Mouse (Mus musculus) limb, embryonic 11.5 days (tissue): ENCODE measurements around the gene Nucb1. TPM values are rescaled to one million over a fixed set of nuclear protein-coding genes. Genes with fewer than 3 reads are reported as not detected.

Experiments used
- ATAC-seq: fragments of 200-750 bp; cut with Nextera tagmentation; 2 replicates; pipeline ENCODE4 v1.8.0; 2017; ENCODE audit warnings: low read depth; ENCODE audit not compliant: insufficient number of reproducible peaks, low FRiP score, low TSS enrichment
- DNase-seq: peaks from one replicate; pipeline ENCODE4 v3.0.0-alpha.2; 2015; ENCODE audit warnings: low spot score
- H3K27ac ChIP-seq: fragments of 300-500 bp; sonication (generic); replicated peaks from 2 replicates; pipeline ENCODE4 v1.5.1; 2014; ENCODE audit warnings: low read depth, mild to moderate bottlenecking, low read length
- H3K27me3 ChIP-seq: fragments of 300-500 bp; sonication (generic); 2 replicates; pipeline ENCODE4 v1.6.1; 2014; ENCODE audit warnings: mild to moderate bottlenecking, low read length, mixed read lengths; ENCODE audit not compliant: control insufficient read depth, insufficient read depth
- H3K36me3 ChIP-seq: fragments of 300-500 bp; sonication (generic); 2 replicates; pipeline ENCODE4 v1.6.1; 2014; ENCODE audit warnings: mild to moderate bottlenecking, low read length, moderate library complexity, mixed read lengths; ENCODE audit not compliant: control insufficient read depth, insufficient read depth
- H3K4me1 ChIP-seq: fragments of 300-500 bp; sonication (generic); 2 replicates; pipeline ENCODE4 v1.6.1; 2014; ENCODE audit warnings: low read length, mixed read lengths; ENCODE audit not compliant: control insufficient read depth, insufficient read depth
- H3K4me2 ChIP-seq: fragments of 300-500 bp; sonication (generic); 2 replicates; pipeline ENCODE4 v1.6.1; 2014; ENCODE audit warnings: low read depth, mild to moderate bottlenecking, moderate library complexity; ENCODE audit not compliant: severe bottlenecking
- H3K4me3 ChIP-seq: fragments of 300-500 bp; sonication (generic); 2 replicates; pipeline ENCODE4 v1.5.1; 2014; ENCODE audit warnings: low read depth, low read length
- H3K9ac ChIP-seq: fragments of 300-500 bp; sonication (generic); 2 replicates; pipeline ENCODE4 v1.6.1; 2014; ENCODE audit warnings: mild to moderate bottlenecking, low read length
- H3K9me3 ChIP-seq: fragments of 300-500 bp; sonication (generic); 2 replicates; pipeline ENCODE4 v1.6.1; 2016; ENCODE audit warnings: low read length; ENCODE audit not compliant: control insufficient read depth
- WGBS: fragments of 180-500 bp; shearing (Covaris S2); extraction: QIAGEN DNeasy Blood & Tissue Kit; methylation state at CpG from one replicate; pipeline ENCODE4 v1.1.7; 2014; 5-methylcytosine and 5-hydroxymethylcytosine counted together
- polyA plus RNA-seq: library from polyadenylated mRNA; unstranded; fragments of >200 nt; fragmentation: Nextera tagmentation; extraction: Ambion mirVana; gene quantifications from 2 replicates; pipeline ENCODE4 v1.2.1, GENCODE M21; 2014

Nucb1 gene
- polyA plus RNA-seq, result 116 and 122 TPM in 2 replicates

- peak; percentile 93 for DNase-seq
- Histone ChIP-seq H3K4me1 (peaks cover 7% of the 10 kb centered on the region; the same call in 1 of the 2 replicates), H3K27me3 (no peaks in the 10 kb centered on the region), H3K9ac (peak within 1 kb of the TSS; percentile 81), H3K27ac (peak within 1 kb of the TSS; percentile 85), H3K4me2 (peak within 1 kb of the TSS; percentile 97), H3K9me3 (no peaks in the 10 kb centered on the region), H3K36me3 (peaks cover 6% of the 10 kb centered on the region; the same call in 1 of the 2 replicates), H3K4me3 (peak within 1 kb of the TSS; percentile 71)
- ATAC-seq, result peak; percentile 88
- WGBS, result 1% methylated on average over 44 of the region's 44 CpGs
Observed at GRCm38 (mm10) chr7:45509912-45510787, at the start of gene Nucb1. Gene Nucb1, minus strand, starts transcription at chr7:45510406.

GRCm38 (mm10) chr7:45558907-45559306 lies 48.7 kb upstream of the Nucb1 start:
- Histone ChIP-seq H3K9me3 (no peaks in the 10 kb centered on the region), H3K27me3 (no peaks in the 10 kb centered on the region), H3K4me2 (no peak overlapping the region), H3K36me3 (no peaks in the 10 kb centered on the region), H3K27ac (no peak overlapping the region), H3K4me3 (no peak overlapping the region), H3K4me1 (0 out of 2 replicates have a peak, but pooled peaks cover 3% of the 10 kb centered on the region), H3K9ac (no peak overlapping the region)
- ATAC-seq, result no peak
- DNase-seq, result no peak
- WGBS, result 62% methylated on average over 6 of the region's 6 CpGs

GRCm38 (mm10) chr7:45555787-45556186 lies 45.6 kb upstream of the Nucb1 start:
- WGBS, result 22% methylated on average over 8 of the region's 8 CpGs
- DNase-seq (peak; percentile 87), ATAC-seq (no peak)
- no peaks in the 10 kb centered on the region for H3K9me3 ChIP-seq
- H3K4me3 ChIP-seq, result no peak overlapping the region
- H3K9ac ChIP-seq, result 0 out of 2 replicates have a peak overlapping the region, but pooled peaks have one; percentile 47
- H3K27ac ChIP-seq, result no peak overlapping the region
- H3K36me3 ChIP-seq, result no peaks in the 10 kb centered on the region
- no peaks in the 10 kb centered on the region for H3K27me3 ChIP-seq
- no peak overlapping the region for H3K4me2 ChIP-seq
- H3K4me1 ChIP-seq, result 0 out of 2 replicates have a peak, but pooled peaks cover 3% of the 10 kb centered on the region

- H3K27ac ChIP-seq, result no peak within 1 kb of the TSS
- H3K9ac ChIP-seq, result no peak within 1 kb of the TSS
- H3K4me3 ChIP-seq, result no peak within 1 kb of the TSS
- H3K36me3 ChIP-seq, result no peaks in the 10 kb centered on the region
- ATAC-seq, result no peak
- no peaks in the 10 kb centered on the region for H3K9me3 ChIP-seq
- H3K4me2 ChIP-seq, result no peak within 1 kb of the TSS
- no peaks in the 10 kb centered on the region for H3K27me3 ChIP-seq
- 0 out of 2 replicates have a peak, but pooled peaks cover 3% of the 10 kb centered on the region for H3K4me1 ChIP-seq
- 25% methylated on average over 8 of the region's 8 CpGs for WGBS
- no peak for DNase-seq
Observed at GRCm38 (mm10) chr7:45554744-45555143, 44.5 kb upstream of the Nucb1 start, which contains the start of gene Hsd17b14. Gene Hsd17b14, plus strand, starts transcription at chr7:45554893.

GRCm38 (mm10) chr7:45553990-45554389 lies 43.8 kb upstream of the Nucb1 start:
- H3K4me2 ChIP-seq, result no peak overlapping the region
- 90% methylated on average over 2 of the region's 2 CpGs for WGBS
- 0 out of 2 replicates have a peak, but pooled peaks cover 3% of the 10 kb centered on the region for H3K4me1 ChIP-seq
- H3K4me3 ChIP-seq, result no peak overlapping the region
- H3K27me3 ChIP-seq, result no peaks in the 10 kb centered on the region
- H3K27ac ChIP-seq, result no peak overlapping the region
- DNase-seq (no peak), ATAC-seq (no peak)
- H3K9me3 ChIP-seq, result no peaks in the 10 kb centered on the region
- no peak overlapping the region for H3K9ac ChIP-seq
- no peaks in the 10 kb centered on the region for H3K36me3 ChIP-seq

GRCm38 (mm10) chr7:45553519-45553918 lies 43.3 kb upstream of the Nucb1 start:
- H3K4me1 ChIP-seq, result 0 out of 2 replicates have a peak, but pooled peaks cover 3% of the 10 kb centered on the region
- no peaks in the 10 kb centered on the region for H3K9me3 ChIP-seq
- H3K27me3 ChIP-seq, result no peaks in the 10 kb centered on the region
- no peak overlapping the region for H3K27ac ChIP-seq
- ATAC-seq, result no peak
- no peak for DNase-seq
- no peak overlapping the region for H3K9ac ChIP-seq
- no peaks in the 10 kb centered on the region for H3K36me3 ChIP-seq
- WGBS, result 67% methylated on average over 8 of the region's 8 CpGs
- no peak overlapping the region for H3K4me2 ChIP-seq
- H3K4me3 ChIP-seq, result no peak overlapping the region

- ATAC-seq (no peak), DNase-seq (no peak)
- Histone ChIP-seq H3K9me3 (no peaks in the 10 kb centered on the region), H3K36me3 (no peaks in the 10 kb centered on the region), H3K27ac (no peak overlapping the region), H3K27me3 (no peaks in the 10 kb centered on the region), H3K4me3 (no peak overlapping the region), H3K4me2 (no peak overlapping the region), H3K4me1 (0 out of 2 replicates have a peak, but pooled peaks cover 3% of the 10 kb centered on the region), H3K9ac (no peak overlapping the region)
- WGBS, result 80% methylated on average over 8 of the region's 8 CpGs
Observed at GRCm38 (mm10) chr7:45551512-45551883, 41.3 kb upstream of the Nucb1 start.

GRCm38 (mm10) chr7:45550821-45551511 lies 40.8 kb upstream of the Nucb1 start:
- Histone ChIP-seq H3K9ac (no peak overlapping the region), H3K27ac (no peak overlapping the region), H3K27me3 (no peaks in the 10 kb centered on the region), H3K36me3 (no peaks in the 10 kb centered on the region), H3K4me2 (no peak overlapping the region), H3K4me3 (no peak overlapping the region), H3K4me1 (0 out of 2 replicates have a peak, but pooled peaks cover 3% of the 10 kb centered on the region), H3K9me3 (no peaks in the 10 kb centered on the region)
- no peak for DNase-seq
- WGBS, result 68% methylated on average over 11 of the region's 11 CpGs
- no peak for ATAC-seq
